Mouse (Mus musculus) ovary, postnatal 10 days (tissue): ENCODE measurements at regions not wholly inside any gene's neighbourhood (a gene's known extent, or its start where the extent isn't known, plus 50 kb on each side); places are given as distances from the start of the nearest gene placed in this dataset.

Experiments used
- DNase-seq: peaks from one replicate; pipeline ENCODE4 v3.0.0; 2022; ENCODE audit warnings: low spot score

DNA sequence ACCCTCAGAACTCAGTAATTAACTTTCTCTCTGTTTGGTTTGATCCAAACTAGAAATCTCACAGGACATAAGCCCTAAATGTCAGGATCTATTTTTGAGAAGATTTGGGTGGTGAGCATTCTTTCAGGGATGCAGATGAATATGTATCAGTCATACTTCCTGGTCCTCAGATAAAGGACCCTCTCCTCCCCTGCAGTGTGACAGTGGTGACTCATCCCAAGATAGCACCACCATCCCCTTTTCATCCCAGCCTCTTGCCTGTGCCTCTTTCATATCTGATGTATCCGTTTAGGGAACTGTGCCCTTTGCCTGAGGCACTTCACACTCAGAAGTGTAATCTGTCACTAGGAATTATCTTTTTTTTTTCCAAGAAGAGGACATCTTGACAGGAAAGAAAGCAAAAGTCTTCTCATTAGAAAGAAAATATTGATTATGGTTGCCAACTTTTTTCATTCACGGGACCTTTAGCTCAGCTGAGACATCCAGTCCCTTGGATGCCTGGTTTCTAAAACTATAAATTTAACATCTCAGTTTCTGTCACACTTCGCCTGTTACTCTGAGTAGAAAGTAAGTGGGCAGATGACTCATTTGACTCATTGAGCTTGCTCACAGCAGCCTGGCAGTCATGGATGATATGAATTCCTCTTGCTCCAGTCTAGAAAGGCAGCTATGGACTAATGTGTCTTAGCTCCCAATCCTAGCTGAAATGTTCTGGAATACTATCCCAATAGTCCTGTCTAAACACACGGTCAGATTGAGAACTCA, 284.1 kb upstream of the Mctp2 start:
- no peak for DNase-seq

DNA sequence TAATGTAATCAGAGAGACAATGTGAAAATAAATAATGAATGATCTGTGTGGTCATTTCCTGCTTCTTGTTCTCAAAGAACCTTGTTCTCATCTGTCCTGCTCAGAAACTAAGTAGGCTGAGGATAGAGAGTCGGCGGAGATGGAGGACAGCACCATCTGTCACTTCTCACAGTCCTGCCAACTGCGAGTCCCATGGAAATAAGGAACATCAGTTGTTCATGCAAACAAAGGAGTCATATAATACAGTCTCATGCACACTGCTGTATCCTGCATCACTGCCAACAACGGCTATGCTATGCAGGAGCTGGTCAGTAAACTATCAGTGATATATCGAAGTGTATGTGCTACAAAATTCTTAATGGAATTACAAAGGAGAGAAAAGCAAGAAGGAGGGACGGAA, 285.7 kb upstream of the Mctp2 start:
- DNase-seq: no peak

GRCm38 (mm10) chr7:72592649-72593048, 286.2 kb upstream of the Mctp2 start:
- no peak for DNase-seq

GRCm38 (mm10) chr7:72593259-72593658, 286.9 kb upstream of the Mctp2 start:
- DNase-seq: no peak

DNA sequence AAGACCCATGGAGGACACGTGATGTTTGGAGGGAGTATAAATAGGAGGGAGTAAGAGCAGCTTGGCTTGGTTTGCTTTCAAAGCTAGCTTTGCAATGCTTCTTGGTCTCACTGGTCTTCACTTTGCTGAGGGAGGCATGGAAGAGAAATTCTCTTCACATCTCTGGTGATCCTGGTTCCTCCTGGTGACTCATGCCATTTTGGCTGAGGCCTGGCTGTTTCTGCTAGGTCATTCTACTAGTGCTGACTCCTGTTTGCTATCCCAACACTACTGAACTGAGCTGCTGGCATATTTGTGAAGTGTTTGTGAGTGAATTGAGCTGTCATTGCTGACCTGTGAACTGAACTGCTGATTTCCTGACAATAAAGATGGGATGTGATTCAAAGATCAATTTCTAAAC, 288.3 kb upstream of the Mctp2 start:
- DNase-seq: no peak

DNA sequence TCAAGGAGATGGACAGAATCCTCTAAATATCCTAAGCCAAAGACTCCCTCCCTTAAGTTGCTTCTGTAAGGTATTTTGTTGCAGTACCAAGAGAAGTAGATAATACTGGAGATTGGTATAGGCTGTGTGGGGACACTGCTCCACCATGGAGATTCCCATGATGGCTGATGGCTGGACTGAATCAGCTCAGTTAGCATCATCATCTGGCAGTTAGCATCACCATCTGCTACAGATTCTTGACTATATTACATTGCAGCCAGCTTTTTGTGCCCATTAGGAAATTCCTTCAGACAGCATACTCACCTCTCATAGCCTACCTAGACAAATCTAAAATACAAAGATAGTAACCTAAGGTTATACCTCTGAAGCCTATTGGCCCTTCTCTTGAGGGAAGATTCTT, 290.6 kb upstream of the Mctp2 start:
- no peak for DNase-seq

- no peak for DNase-seq
These were observed 295.5 kb upstream of the Mctp2 start for GRCm38 (mm10) chr7:72601933-72602332.

DNA sequence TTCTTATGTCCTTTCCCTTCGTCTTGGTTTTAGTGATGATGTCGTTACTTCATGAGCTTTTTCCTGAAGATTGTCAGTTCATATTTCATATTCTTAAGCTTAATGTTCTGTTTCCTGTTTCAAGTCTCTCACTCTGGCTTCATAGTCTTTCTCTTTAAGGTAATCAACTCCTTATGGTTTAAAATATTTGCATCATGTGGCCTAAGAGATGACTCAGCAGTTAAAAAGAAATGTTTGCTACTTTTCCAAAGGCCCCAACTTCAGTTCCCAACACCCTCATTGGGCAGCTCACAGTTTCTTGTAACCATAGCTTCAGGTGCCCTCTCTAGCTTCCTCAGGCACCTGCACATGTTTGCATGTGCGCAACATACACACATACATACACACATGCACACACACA, 303.4 kb upstream of the Mctp2 start:
- no peak for DNase-seq

- DNase-seq: no peak
These were observed 308.8 kb upstream of the Mctp2 start for GRCm38 (mm10) chr7:72615232-72615631.

GRCm38 (mm10) chr7:72627369-72627768, 321.0 kb upstream of the Mctp2 start:
- no peak for DNase-seq

DNA sequence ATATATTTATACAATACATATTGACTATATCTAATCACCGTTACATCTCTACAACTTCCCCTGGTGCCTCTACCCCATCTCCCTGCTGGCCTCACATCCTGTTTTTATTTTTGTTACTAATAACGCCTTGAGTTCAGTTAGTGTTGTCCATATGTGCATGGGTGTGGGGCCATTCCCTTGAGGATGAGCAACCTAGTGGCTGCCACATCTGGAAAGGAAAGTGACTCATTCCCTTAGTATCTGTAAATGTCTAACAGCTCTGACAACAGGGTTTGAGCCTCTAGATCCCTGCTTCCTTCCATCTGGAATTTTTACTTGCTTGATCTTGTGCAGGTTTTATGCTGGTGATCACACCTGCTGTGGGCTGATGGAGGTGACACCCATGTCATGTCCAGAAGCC, 333.2 kb upstream of the Mctp2 start:
- no peak for DNase-seq

- no peak for DNase-seq
These were observed 368.6 kb upstream of the Mctp2 start for GRCm38 (mm10) chr7:72675018-72675417.

- no peak for DNase-seq
These were observed 379.4 kb upstream of the Mctp2 start for GRCm38 (mm10) chr7:72685803-72686202.

DNA sequence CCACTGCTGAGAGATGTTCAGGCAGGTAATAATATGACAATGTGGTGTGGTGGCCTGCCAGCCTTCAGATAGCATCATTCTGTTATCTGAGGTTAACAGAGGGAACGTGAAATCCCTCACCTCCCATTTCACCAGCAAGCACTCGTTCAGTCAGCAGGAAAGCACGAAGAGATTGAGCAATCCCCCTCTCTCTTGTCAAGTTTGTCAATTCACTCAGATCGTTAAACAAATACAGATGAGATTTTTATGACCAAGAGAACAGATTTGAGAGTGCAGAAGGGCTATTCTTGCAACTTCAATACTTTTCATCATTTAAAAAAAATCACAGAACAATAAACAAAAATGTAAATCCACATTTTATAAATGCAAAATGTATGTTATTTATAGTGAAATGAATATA, 380.9 kb upstream of the Mctp2 start:
- no peak for DNase-seq

DNA sequence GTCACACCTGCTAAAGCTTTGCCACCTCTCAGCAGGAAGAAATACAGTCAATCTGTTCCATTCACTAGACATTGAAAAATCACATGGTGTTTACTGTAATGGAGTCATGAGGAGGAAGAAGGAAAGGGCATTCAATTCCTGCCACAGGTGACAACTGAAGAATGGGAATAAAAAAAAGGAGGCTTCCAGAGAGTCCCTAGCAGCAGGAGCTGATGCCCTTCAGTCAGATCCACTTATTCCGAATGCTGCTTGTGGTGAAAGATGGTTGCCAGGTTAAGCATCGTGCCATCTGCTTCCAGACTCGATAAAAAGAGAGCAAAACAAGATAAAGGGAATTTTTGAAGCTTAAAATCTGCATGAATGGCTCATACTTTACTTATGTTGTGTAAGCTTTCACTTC, 385.0 kb upstream of the Mctp2 start:
- no peak for DNase-seq

DNA sequence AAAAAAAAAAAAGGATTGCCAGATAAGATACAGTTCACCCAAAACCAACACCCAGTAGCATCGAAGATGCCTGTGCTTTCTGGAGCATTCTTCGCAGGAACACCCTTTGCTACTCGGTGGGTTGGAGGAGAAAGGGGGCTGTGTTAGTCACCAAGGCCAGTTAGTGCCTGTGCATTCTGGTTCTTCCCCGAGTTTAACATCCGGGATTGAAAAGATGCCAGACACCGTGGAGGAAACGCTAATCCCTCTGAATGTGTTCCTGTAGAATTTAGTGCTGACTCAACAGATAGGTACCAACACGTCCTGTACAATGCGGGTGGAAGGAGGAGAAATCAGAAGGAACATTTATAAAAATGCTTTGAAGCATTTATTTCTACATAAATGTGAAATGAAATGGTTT, 385.5 kb upstream of the Mctp2 start:
- DNase-seq: no peak

DNA sequence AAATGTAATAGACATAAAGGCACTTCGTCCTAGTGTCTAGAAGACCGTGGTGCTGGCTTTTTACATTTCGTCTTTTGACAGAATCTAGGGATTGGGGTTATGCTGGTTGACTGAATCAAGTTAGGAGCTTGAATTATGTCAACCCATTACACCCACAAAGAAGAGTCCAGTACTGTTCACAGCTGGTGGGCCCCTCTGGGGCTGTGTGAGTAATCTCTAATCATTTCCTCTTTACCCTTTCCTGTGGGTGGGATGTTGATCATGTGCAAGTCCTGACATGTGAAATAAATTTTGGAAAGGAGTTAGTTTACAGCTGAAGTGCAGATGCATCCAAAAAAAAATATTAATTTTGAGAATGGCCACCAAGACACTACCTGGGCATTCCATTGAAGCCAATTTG, 390.3 kb upstream of the Mctp2 start:
- DNase-seq: no peak

- no peak for DNase-seq
These were observed 397.4 kb upstream of the Mctp2 start for GRCm38 (mm10) chr7:72703652-72704341.

DNA sequence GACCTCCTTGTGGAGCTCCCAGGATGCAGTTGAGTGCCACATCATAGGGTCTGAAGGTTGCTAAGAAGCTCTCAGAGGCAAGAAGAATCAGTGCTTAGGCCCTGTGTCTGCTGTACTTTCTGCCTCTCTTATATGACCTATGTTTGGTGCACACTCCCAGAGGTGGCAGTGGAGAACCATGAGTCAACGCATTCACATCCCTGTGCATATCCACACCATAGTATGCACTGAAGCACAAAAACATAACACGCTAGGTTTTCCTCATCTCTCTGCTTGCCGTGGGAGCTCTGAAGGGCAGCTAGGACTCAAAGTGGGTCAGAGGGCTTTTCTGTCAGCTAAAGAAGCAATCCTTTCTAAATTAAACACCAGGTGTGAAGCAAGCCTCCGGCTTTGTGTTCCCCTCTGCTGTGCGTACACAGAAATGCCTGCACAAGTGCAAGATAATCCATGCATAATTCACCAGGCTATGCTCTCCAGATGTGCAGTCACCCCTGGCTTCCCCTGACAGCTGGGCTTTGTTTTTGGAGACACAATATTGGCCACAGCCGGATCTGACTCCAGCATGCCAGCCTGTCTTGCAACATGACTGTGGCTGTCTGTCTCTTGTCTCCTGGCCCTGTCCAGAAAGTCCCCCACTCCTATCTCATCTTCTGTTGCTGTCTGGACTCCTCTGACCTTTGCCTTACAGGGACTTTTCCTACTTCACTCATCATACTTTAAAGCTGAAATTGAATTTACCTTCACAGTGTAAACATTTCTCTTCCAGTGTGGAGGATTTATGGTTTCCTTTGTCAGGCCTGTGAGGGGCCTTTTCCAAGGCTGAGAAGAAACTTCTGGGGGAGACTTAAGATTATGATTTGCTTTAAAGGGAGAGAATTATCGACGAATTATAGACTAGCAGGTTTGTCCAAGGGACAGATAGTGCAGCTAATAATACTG, 405.1 kb upstream of the Mctp2 start:
- no peak for DNase-seq

- no peak for DNase-seq
These were observed 409.0 kb upstream of the Mctp2 start for GRCm38 (mm10) chr7:72715401-72715800.

GRCm38 (mm10) chr7:72716051-72716450, 409.6 kb upstream of the Mctp2 start:
- DNase-seq: no peak

GRCm38 (mm10) chr7:72726214-72726854, 419.9 kb upstream of the Mctp2 start:
- no peak for DNase-seq
